Mouse (Mus musculus) subcutaneous adipose tissue, adult 2 months (tissue): ENCODE data around the gene Ssbp1. TPM values are rescaled to one million over a fixed set of nuclear protein-coding genes. Genes with fewer than 3 reads are reported as not detected.

Experiments
- polyA plus RNA-seq: library from polyadenylated mRNA; depleted of rRNA; stranded (reverse); fragments of >200 nt; gene quantifications from 2 replicates; pipeline ENCODE4 v1.2.3, GENCODE M21; 2012; ENCODE audit warnings: low replicate concordance; rRNA removed

Ssbp1 gene
- 9.5 and 14.1 TPM in 2 replicates for polyA plus RNA-seq

DNA sequence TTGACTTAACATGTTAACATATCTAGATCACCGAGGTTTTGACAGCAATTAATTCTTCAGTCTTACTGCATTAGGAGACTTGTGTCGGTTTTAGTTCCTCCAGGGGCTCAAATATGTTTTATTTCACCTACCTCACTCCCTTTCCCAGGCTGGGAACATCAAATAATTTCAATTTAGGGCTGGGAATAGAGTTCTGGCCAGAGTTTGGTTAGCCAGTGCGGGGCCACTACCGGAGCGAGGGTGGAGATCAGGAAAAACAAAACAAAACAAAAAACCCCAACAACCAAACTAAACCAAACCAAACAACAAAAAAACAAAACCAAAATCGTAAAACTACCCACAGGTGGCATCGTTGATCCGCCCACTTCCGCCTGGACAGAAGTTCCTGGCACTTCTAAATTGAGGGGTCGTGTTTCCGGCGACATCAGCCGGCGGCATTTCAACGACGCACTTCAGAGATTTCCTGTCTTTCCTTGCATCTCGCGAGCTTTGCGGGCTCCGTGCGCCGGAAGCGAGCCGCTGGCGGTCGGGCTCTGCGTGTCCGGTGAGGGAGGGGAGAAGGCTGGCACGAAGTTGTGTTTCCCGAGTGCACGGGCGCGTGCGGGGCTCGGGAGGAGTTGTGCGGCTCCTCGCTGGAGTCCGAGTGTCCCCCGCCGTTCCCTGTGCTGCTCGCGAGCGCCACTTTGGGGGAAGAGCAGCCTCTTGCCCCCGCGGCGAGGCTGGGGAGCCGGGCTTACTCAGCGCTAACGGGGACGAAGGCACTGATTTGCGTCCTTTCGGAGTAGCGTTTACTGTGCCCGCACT, at the start of gene Ssbp1:
Ssbp1 (plus strand) TSS at position 437 of the 804 bp plus-strand sequence.

DNA sequence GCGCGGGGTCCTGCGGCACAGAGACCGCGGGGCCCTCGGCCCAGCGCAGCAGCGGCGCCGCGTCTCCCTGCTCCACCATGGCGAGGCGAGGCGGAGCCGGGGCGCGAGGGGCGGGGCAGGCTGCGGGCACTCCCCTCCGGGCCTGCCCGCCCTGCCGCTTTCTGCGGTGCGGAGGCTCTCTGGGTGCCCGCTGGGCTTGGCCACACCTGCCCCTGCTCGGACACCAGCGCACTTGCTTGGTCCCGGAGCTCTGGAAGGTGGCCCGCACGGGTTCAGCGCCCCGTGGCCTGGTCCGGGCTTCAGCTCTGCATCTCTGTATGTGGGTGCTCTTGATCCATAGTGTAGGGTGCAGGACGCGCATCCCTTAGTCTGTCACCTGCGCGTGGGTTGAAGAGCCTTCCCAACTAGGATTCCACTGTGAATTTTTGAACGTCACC, 35.1 kb upstream of the Ssbp1 start, which contains the start of gene E330009J07Rik:
E330009J07Rik (minus strand) TSS at position 89 of the 437 bp plus-strand sequence.

DNA sequence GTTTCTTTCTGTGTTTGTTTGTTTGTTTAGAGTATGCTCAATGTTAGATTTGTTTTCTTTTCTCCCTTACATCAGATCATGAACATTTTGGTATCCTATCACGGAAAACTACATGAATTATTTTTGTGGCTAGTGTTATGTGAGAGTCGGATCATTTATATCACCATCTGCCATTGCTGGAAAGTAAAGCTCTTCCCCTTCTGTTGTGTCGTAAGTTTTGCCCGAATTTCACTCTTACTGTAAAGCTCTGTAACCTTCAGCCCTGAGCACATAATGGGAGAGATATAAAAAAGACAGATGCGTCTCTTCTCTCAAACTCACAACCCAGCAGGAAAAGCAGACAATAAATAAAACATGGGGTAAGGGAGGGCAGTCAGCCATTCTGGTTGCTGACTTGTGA, 32.2 kb upstream of the Ssbp1 start, which contains the start of gene Wee2:
Wee2 (plus strand) TSS at position 153 of the 400 bp plus-strand sequence.

DNA sequence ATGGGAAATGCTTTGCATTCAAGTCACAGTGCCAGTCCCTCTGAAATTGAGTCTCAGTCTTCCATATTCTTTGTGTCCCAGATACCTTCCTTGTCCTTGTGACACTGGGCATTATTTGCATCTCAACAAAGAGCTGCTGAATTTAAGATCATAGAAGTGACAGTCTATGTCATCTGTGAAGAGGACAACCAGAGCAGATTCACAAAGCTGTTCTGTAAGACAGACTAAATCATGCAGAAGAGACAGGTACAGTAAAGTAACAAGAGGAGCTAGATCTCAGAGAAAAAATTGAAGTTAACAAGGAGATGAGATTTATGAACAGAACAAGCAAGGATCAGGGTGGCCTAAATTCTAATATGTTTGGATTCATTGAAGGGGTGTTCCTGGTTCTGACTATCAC, 19.8 kb downstream of the Ssbp1 start, which contains the start of gene Tas2r137:
Tas2r137 (plus strand) TSS at position 301 of the 400 bp plus-strand sequence.

DNA sequence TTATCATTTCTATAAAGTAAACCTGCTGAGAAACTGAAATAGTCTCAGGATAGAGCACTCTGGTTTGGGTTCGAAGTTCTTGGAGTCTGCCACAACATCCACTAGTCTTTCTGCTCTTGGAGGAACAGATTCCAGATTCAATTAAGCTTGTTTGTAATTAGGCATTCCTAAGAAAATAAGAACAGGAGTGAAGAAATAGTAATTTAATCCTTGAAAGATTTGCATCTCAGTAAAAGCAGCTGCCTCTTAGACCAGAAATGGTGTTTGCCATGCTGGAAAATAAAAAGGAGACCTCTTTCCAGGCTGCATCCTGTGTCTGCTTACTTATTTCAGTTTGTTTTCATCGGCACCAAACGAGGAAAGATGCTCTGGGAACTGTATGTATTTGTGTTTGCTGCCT, 22.1 kb downstream of the Ssbp1 start, which contains the start of gene Tas2r108:
Tas2r108 (plus strand) TSS at position 301 of the 400 bp plus-strand sequence.

DNA sequence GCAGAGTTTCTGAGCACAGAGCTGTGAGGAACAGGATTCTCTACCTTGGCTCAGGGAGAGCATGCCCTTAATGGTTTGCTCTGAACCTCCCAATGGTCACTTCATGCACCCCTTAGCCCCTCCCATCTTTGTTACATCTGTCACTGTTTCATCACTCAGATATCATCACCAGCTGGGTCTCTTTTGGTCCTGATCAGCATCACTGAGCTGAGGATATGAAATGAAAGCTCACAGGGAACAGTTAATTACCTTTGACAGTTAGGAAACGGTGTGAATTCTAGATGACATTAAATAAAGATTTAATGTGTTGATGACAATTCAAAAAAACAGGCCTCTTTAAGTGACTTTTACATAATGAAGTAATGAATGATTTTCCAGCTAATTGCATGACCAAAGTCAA, 48.3 kb downstream of the Ssbp1 start, which contains the start of gene Prss37:
Prss37 (minus strand) TSS at position 101 of the 400 bp plus-strand sequence.

Other genes with a start within 250 kb of the Ssbp1 start
- 19.7 and 26.6 TPM in 2 replicates for gene Agk, start 146.2 kb upstream of the Ssbp1 start, polyA plus RNA-seq
- 2.4 and 6.3 TPM in 2 replicates for gene E330009J07Rik, start 35.2 kb upstream of the Ssbp1 start, polyA plus RNA-seq
- not detected in 2 replicates for gene Wee2, start 32.3 kb upstream of the Ssbp1 start, polyA plus RNA-seq
- gene Tas2r137, start 19.9 kb downstream of the Ssbp1 start, polyA plus RNA-seq: not detected in 2 replicates
- gene Tas2r108, start 22.2 kb downstream of the Ssbp1 start, polyA plus RNA-seq: not detected in 2 replicates
- not detected in 2 replicates for gene Prss37, start 48.2 kb downstream of the Ssbp1 start, polyA plus RNA-seq
- gene Olfr461, start 83.7 kb downstream of the Ssbp1 start, polyA plus RNA-seq: not detected in 2 replicates
- gene Olfr460, start 98.1 kb downstream of the Ssbp1 start, polyA plus RNA-seq: 0.15 TPM in 1 of 2 replicates, not detected in the other
- 0.52 and 0.72 TPM in 2 replicates for gene Clec5a, start 114.5 kb downstream of the Ssbp1 start, polyA plus RNA-seq
- not detected in 2 replicates for gene Tas2r138, start 142.0 kb downstream of the Ssbp1 start, polyA plus RNA-seq
- 0.52 and 0.73 TPM in 2 replicates for gene Mgam, start 157.5 kb downstream of the Ssbp1 start, polyA plus RNA-seq